Mouse (Mus musculus): ENCODE measurements around the gene Cisd1.
"Not testable (repeated sequence)": the region's sequence is repeated elsewhere in the genome, so short reads cannot be mapped to it uniquely, and the experiment has no call there.

Gene Cisd1

GRCm38 (mm10) chr10:71344579-71345143 is at the start of gene Cisd1:
TSS of gene Cisd1 (minus strand) at chr10:71344954.
- CTCF ChIA-PET: no interaction called here

DNA sequence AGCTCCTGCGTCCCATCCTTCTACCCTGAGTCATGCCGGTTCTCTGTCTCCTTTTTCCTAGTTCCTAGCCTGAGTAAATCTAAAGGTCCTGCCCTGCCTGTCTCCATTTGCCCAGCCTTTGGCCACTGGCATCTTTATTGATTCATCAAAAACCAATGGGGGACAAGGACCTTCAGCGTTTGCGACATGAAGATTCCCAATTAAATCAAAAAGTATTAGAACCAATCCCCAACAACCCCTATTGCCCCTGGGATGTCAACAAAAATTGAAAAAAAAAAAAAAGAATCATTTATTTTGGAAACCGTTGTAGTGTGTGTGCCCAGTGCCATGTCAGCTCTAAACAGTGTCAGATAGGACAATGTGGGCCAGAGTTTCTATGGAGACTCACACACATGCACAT is 44.6 kb upstream of the Cisd1 start:
- CTCF ChIA-PET: interaction anchor here (0.7 kb wide), 1 partner anchor 23 kb away, joined by 3 read pairs; no protein-coding TSS in a partner anchor

DNA sequence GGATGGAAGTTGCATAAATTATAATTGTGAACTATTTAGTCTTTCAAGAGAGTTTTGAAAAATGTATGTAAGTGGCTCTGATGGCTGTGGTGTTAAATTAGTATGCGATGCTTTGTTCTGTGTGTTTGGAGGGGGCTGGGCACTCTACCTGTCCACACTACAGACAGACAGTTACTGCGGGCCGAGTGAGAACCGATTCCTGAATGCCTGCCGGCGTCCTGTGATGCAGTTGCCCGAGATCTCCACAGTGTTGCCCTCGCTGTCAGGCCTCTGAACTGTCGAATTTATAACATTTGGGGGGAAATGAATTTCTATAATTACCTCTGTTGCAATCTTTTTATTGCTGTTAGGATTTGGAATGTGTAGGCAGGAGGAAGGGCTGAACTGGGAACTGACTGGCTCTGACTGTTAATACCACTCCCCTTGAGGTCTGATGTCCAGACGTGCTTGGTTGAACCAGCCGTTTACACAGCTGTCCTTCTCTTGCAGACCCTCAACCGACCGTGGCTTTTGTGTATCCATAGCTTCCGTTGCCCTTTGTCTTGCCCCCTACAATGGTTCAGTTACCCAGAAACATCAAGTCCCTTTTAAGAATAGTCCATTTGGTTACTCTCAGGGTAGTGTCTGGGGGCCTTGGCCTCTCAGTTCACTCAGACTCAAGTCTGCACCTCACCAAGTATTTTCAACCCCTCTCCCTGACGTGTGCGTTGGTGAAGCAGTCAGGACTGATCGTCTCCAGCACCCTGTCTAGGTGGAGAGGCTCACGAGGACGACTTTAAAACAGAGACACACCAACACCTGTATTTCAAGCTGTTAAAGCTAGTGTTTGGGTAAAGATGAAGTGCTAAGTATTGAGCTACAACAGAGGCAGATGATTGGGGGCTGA is 39.6 kb upstream of the Cisd1 start:
- CTCF ChIA-PET: no interaction called here

- CTCF ChIA-PET: not testable (repeated sequence)
These were observed 38.8 kb upstream of the Cisd1 start for GRCm38 (mm10) chr10:71383552-71383924.

GRCm38 (mm10) chr10:71382858-71383551 is 38.3 kb upstream of the Cisd1 start:
- CTCF ChIA-PET: no interaction called here

GRCm38 (mm10) chr10:71382109-71382508 is 37.4 kb upstream of the Cisd1 start:
- CTCF ChIA-PET: no interaction called here

DNA sequence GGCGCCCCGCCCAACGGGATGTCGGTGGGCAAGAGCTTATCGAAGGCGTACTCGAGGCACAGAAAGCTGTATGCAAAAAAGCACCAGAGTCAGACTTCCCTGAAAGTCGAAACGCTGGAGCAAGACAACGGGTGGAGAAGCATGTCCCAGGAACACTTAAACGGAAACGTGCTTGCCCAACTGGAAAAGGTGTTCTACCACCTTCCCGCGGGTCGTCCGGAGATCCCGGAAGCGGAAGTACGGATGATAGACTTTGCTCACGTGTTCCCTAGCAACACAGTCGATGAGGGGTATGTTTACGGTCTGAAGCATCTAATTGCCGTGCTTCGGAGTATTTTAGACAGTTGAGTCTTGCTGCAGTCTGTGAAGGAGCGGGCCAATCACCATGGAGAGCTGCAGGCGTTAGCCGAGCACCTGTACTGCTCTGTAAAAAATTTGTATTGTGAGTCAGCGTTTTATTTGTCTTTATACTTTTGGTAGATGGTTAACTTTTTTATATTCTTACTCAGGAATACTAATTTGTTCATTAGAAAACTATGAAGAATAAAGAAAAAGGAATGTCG is 36.8 kb upstream of the Cisd1 start:
- CTCF ChIA-PET: no interaction called here

GRCm38 (mm10) chr10:71380406-71380805 is 35.7 kb upstream of the Cisd1 start:
- CTCF ChIA-PET: no interaction called here

DNA sequence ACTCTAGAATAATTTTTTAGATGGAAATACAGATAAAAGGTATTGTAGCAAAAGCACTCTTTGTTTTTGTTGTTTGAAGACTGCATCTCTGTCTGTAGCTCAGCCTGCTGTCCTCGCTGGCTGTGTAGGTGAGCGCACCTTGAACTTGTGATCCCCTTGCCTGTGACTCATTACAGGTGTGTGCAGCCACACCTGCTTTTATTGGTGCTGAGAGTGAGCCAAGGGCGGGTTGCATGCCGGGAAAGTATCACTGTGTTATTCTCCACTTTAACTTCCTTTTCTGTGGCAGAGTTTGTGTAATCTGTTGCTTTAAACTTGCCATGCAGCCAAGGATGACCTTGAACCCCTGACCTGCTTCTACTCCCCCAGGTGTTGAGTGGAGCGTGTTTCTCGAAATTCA is 31.3 kb upstream of the Cisd1 start:
- CTCF ChIA-PET: interaction anchor here (0.6 kb wide), 1 partner anchor 67 kb away, joined by 8 read pairs; no protein-coding TSS in a partner anchor

- CTCF ChIA-PET: no interaction called here
These were observed 29.0 kb upstream of the Cisd1 start for GRCm38 (mm10) chr10:71373706-71374105.

GRCm38 (mm10) chr10:71371881-71372280 is 27.1 kb upstream of the Cisd1 start:
- CTCF ChIA-PET: no interaction called here

GRCm38 (mm10) chr10:71369466-71369865 is 24.7 kb upstream of the Cisd1 start:
- CTCF ChIA-PET: no interaction called here

- CTCF ChIA-PET: no interaction called here
These were observed 23.6 kb upstream of the Cisd1 start for GRCm38 (mm10) chr10:71368128-71368940.

DNA sequence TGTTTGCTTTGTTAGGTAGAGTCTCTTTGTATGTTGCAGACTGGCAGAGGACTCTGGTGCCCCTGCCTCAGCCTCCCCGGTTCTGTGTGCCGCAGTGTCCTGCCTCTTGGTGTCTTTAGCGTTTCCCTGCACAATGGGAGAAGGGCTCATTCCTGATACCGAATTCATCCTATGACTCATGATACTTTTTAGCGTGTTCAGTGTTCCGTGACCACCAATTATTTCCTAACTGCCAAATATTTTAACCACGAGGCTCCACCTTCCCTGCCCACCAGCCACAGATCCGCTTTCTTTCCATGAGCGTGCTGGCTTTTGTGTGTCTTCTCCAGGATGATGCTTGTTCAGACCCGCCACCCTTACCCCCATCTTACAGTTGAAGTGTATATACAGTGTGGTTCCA is 19.1 kb upstream of the Cisd1 start:
- CTCF ChIA-PET: no interaction called here

- CTCF ChIA-PET: no interaction called here
These were observed 18.7 kb upstream of the Cisd1 start for GRCm38 (mm10) chr10:71363440-71363839.

- CTCF ChIA-PET: no interaction called here
These were observed 17.2 kb upstream of the Cisd1 start for GRCm38 (mm10) chr10:71361836-71362562.

GRCm38 (mm10) chr10:71361044-71361443 is 16.3 kb upstream of the Cisd1 start:
- CTCF ChIA-PET: interaction anchor here (0.7 kb wide), 1 partner anchor 10 kb away, joined by 3 read pairs; no protein-coding TSS in a partner anchor

DNA sequence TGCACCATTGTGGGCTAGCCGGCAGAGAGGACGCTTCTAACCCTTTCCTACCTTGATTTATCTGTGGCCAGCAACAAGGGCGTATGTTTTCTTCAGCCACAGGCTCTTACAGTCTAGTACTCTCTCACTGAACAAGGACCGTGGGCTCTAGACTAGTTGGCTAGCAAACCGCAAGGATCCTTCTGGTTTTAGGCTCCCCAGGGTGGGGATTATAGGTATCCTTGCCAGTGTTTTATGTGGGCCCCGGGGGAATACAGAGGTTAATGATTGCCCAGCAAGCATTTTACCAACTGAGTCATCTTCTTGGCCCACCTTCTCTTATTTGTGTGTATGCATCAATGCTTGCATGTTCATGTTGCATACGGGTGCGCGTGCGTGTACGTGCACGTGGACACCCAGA is 10.2 kb upstream of the Cisd1 start:
- CTCF ChIA-PET: no interaction called here

GRCm38 (mm10) chr10:71353850-71354249 is 9.1 kb upstream of the Cisd1 start:
- CTCF ChIA-PET: interaction anchor here (0.6 kb wide), 1 partner anchor 937 kb away, joined by 4 read pairs; no protein-coding TSS in a partner anchor

GRCm38 (mm10) chr10:71351301-71351700 is 6.5 kb upstream of the Cisd1 start:
- CTCF ChIA-PET: interaction anchor here (1.0 kb wide), 1 partner anchor 10 kb away, joined by 3 read pairs; no protein-coding TSS in a partner anchor

DNA sequence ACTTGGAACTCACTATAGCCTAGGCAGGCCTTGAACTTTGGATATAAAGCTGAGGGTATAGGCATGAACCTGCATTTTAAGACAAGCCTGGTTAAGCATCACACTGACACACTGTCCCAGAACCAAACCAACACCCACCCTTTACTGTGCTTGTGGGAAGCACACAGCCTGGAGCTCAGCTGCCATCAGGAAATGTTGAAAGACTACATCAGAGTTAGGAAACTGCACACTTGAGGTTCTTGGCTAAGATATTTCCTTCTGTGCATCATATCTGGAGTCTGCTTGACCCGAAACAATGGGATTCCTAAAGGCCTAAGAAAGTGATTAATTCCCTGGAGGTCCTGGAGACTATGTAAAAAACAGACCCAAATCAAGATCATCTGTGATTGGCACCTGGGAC is 4.5 kb upstream of the Cisd1 start:
- CTCF ChIA-PET: no interaction called here

Measured in spleen, embryonic (tissue).